Mouse (Mus musculus) stomach, postnatal 0 days (tissue): ENCODE measurements around the gene Spata48.

Source experiments
- CTCF ChIP-seq: IDR thresholded peaks from 2 replicates; pipeline ENCODE4 v1.5.1; 2016; ENCODE audit warnings: antibody characterized with exemption, low read depth, mild to moderate bottlenecking, moderate library complexity
- EP300 ChIP-seq: optimal IDR thresholded peaks from 2 replicates; pipeline ENCODE3; 2016; ENCODE audit warnings: antibody characterized with exemption

DNA sequence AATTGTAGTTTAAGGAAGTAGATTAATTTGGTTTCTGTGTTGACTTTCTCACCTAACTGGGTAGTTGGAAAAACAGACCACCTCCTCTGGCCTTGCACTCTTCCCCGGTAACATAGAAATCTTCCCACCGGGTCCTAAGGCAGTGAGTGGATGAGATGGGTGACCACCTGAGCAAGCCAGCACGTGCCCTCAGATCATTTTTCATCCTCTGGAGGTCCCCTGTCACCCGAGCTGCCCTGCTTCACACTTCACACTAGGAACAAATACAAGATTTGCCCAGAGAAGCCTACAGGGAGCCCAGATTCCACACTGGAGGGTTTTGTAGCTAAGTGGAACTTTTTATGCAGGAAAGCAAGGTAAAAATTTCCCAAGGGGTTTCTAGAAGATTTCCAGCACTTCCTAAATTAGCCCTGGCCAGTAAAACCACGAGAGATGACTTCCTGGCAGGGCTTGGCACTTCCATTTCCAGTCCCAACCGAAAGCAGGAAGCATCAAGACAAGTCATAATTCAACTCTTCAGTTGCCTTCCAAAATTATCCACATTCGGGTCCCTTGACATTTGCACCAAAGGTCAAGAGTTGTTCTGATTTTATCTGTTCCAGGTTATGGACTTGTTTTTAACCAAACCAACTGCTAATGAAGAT is 85.8 kb downstream of the Spata48 start:
- TF ChIP-seq CTCF, result no peak
- no peak for TF ChIP-seq EP300
